Mouse (Mus musculus): ENCODE results near the gene Tmem121.
"Not testable (repeated sequence)": the region's sequence is repeated elsewhere in the genome, so short reads cannot be mapped to it uniquely, and the experiment has no call there.

The Tmem121 gene

GRCm38 (mm10) chr12:113187584-113188295 lies 2.0 kb downstream of the Tmem121 start:
- DNase-seq = peak; percentile 93

- no peak for DNase-seq
Measured at GRCm38 (mm10) chr12:113188349-113189055, 2.8 kb downstream of the Tmem121 start.

GRCm38 (mm10) chr12:113193423-113193822 lies 7.7 kb downstream of the Tmem121 start:
- DNase-seq = no peak

GRCm38 (mm10) chr12:113199132-113199531 lies 13.4 kb downstream of the Tmem121 start:
- DNase-seq = not testable (repeated sequence)

GRCm38 (mm10) chr12:113201301-113201700 lies 15.6 kb downstream of the Tmem121 start:
- DNase-seq = no peak

GRCm38 (mm10) chr12:113202008-113202407 lies 16.3 kb downstream of the Tmem121 start:
- DNase-seq = peak; percentile 34

- DNase-seq = no peak
Measured at GRCm38 (mm10) chr12:113203522-113203921, 17.8 kb downstream of the Tmem121 start.

GRCm38 (mm10) chr12:113205251-113205942 lies 19.7 kb downstream of the Tmem121 start:
- DNase-seq = no peak

- DNase-seq = no peak
Measured at GRCm38 (mm10) chr12:113207737-113208136, 22.0 kb downstream of the Tmem121 start.

GRCm38 (mm10) chr12:113210586-113211378 lies 25.1 kb downstream of the Tmem121 start:
- DNase-seq = no peak

- no peak for DNase-seq
Measured at GRCm38 (mm10) chr12:113211772-113212171, 26.0 kb downstream of the Tmem121 start.

GRCm38 (mm10) chr12:113212326-113212924 lies 26.7 kb downstream of the Tmem121 start:
- DNase-seq = no peak

- DNase-seq = no peak
Measured at GRCm38 (mm10) chr12:113213226-113213625, 27.5 kb downstream of the Tmem121 start.

- no peak for DNase-seq
Measured at GRCm38 (mm10) chr12:113214072-113214808, 28.5 kb downstream of the Tmem121 start.

- DNase-seq = no peak
Measured at GRCm38 (mm10) chr12:113214972-113215666, 29.4 kb downstream of the Tmem121 start.

GRCm38 (mm10) chr12:113215667-113216346 lies 30.1 kb downstream of the Tmem121 start:
- DNase-seq = peak; percentile 73

GRCm38 (mm10) chr12:113217306-113218242 lies 31.8 kb downstream of the Tmem121 start:
- DNase-seq = peak; percentile 85

GRCm38 (mm10) chr12:113219867-113220266 lies 34.1 kb downstream of the Tmem121 start:
- DNase-seq = peak; percentile 83

- peak; percentile 85 for DNase-seq
Measured at GRCm38 (mm10) chr12:113220447-113220846, 34.7 kb downstream of the Tmem121 start.

Data from thymus, postnatal 14 days (tissue).